Mouse (Mus musculus): ENCODE measurements around the gene Kcp. TPM values are rescaled to one million over a fixed set of nuclear protein-coding genes. Genes with fewer than 3 reads are reported as not detected.

Kcp gene
- total RNA-seq, 1 experiment: 3.3 TPM

DNA sequence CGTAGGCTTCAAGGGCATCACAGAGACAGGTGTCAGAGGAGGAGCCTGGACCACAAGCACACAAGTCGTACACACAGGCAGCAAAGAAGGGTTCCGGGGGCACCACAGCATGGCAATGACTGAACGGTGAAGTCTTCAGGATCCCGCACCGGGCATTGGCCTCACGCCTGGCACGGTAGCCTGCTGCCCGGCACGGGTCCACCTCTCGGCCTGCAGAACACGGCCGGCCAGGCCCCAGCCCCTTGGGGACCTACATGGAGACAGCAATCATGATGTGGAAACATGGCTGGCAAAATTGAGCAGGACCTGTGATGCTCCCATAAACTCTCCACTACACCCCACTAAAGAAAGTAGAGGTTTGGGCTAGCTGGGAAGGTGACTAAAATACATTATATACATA lies 25.1 kb downstream of the Kcp start:
- H3K27ac ChIP-seq (ENCODE audit: insufficient read depth, low read depth, low read length, poor library complexity, severe bottlenecking): no peak overlapping the region
- H3K4me1 ChIP-seq (ENCODE audit: control insufficient read depth in 2 of 2, insufficient read depth in 2 of 2, low read length in 2 of 2, poor library complexity in 1 of 2): peaks cover 3 to 17% of the 10 kb centered on the region in 2 experiments; a peak in 2 of 4 replicates
- no peak for DNase-seq (ENCODE audit: low read depth, low spot score)
- in situ Hi-C loops (cut with MboI; ENCODE audit: low sequenced_read_pairs in 2 of 2, unreplicated experiment in 2 of 2): no loop called here
- no peaks in the 10 kb centered on the region for H3K36me3 ChIP-seq (ENCODE audit: control insufficient read depth, insufficient read depth, low read length, poor library complexity, severe bottlenecking)
- H3K4me3 ChIP-seq (ENCODE audit: insufficient read depth in 1 of 2, low read depth in 1 of 2, low read length in 2 of 2, poor library complexity in 1 of 2, severe bottlenecking in 1 of 2): no peak overlapping the region
- no peak overlapping the region for H3K9ac ChIP-seq (ENCODE audit: insufficient read depth, low read depth, low read length, poor library complexity, severe bottlenecking)
- H3K9me3 ChIP-seq (ENCODE audit: control insufficient read depth, insufficient read depth, low read depth, low read length): no peaks in the 10 kb centered on the region
- TF ChIP-seq HCFC1 (IDR thresholded peaks at IDR 0.05; ENCODE audit: borderline replicate concordance, insufficient read depth, low read length): no peak
- TF ChIP-seq CHD2 (IDR thresholded peaks at IDR 0.05; ENCODE audit: low read depth, low read length): no peak
- TF ChIP-seq ZC3H11A (IDR thresholded peaks at IDR 0.05; ENCODE audit: borderline replicate concordance, low read depth, low read length): no peak
- TF ChIP-seq MAFK (IDR thresholded peaks at IDR 0.05; ENCODE audit: insufficient read depth, low read depth, low read length): no peak
- no peak for TF ChIP-seq ZNF384 (IDR thresholded peaks at IDR 0.05; ENCODE audit: low read depth, low read length)

DNA sequence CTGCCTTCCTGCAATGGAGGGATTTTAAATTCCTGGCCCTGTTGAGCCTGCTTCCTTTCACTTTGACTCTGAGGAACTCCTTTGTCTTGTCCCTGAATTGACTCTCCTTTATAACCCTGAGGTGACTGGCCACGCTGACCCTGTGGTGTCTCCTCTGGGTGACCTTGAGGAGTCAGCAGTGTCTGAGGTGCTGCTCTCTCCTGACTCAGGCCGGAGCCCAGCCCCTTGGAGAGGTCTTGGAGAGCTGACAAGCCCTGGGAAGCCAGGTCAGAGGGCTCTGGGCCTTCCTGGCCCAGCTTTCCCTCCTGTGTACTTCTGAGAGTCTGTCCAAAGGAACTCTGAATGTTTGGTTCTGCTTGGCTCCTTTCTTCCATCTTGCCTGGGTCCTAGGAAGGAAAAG lies 33.0 kb downstream of the Kcp start:
- DNase-seq (ENCODE audit: low read depth, low spot score): no peak
- peaks cover 10% of the 10 kb centered on the region for H3K36me3 ChIP-seq (ENCODE audit: control insufficient read depth, insufficient read depth, low read length, poor library complexity, severe bottlenecking)
- no peak overlapping the region for H3K9ac ChIP-seq (ENCODE audit: insufficient read depth, low read depth, low read length, poor library complexity, severe bottlenecking)
- TF ChIP-seq ZNF384 (IDR thresholded peaks at IDR 0.05; ENCODE audit: low read depth, low read length) (no peak), ZC3H11A (IDR thresholded peaks at IDR 0.05; ENCODE audit: borderline replicate concordance, low read depth, low read length) (no peak), CHD2 (IDR thresholded peaks at IDR 0.05; ENCODE audit: low read depth, low read length) (no peak), MAFK (IDR thresholded peaks at IDR 0.05; ENCODE audit: insufficient read depth, low read depth, low read length) (no peak), HCFC1 (IDR thresholded peaks at IDR 0.05; ENCODE audit: borderline replicate concordance, insufficient read depth, low read length) (no peak)
- H3K4me3 ChIP-seq (ENCODE audit: insufficient read depth in 1 of 2, low read depth in 1 of 2, low read length in 2 of 2, poor library complexity in 1 of 2, severe bottlenecking in 1 of 2): no peak overlapping the region
- peaks cover 0 to 11% of the 10 kb centered on the region in 2 experiments; a peak in 2 of 4 replicates for H3K4me1 ChIP-seq (ENCODE audit: control insufficient read depth in 2 of 2, insufficient read depth in 2 of 2, low read length in 2 of 2, poor library complexity in 1 of 2)
- no peaks in the 10 kb centered on the region for H3K9me3 ChIP-seq (ENCODE audit: control insufficient read depth, insufficient read depth, low read depth, low read length)
- in situ Hi-C loops (cut with MboI; ENCODE audit: low sequenced_read_pairs in 2 of 2, unreplicated experiment in 2 of 2): no loop called here
- H3K27ac ChIP-seq (ENCODE audit: insufficient read depth, low read depth, low read length, poor library complexity, severe bottlenecking): no peak overlapping the region

DNA sequence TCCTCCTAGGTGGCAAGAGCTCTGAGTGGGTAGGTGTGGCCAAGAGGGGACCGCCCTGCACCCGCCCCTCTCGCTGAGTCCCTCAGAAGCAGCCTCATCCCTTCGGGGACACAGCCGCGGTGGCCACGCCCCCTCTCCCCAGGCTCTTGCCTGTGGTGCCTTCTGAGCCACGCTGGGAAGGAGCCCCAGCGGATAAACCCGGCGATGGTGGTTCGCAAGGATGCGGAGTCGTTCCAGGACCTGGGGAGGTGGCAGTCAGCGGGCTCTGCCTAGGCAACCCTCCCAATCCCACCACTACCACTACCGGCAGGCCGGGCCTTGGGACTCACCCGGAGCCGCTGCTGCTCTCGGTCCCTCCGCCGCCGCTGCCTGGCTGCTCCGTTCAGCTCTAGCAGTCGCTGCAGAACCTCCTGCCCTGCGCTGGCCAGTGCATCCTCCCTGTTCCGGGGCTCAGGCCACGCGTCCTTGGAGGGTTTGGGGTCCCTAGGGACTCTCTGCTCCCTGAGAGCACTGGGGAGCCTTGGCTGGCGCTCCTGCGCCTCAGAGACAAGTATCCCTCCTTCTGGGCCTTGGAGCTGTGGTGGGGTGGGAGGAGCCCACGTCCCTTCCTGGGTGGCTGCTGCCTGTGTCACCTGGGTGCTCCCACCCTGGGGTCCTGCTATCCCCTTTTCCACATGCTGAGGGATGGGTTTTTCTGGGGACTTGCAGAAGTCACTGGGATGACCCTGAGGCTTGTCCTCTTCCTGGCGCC lies 33.6 kb downstream of the Kcp start:
- in situ Hi-C loops (cut with MboI; ENCODE audit: low sequenced_read_pairs in 2 of 2, unreplicated experiment in 2 of 2): no loop called here
- TF ChIP-seq MAFK (IDR thresholded peaks at IDR 0.05; ENCODE audit: insufficient read depth, low read depth, low read length) (no peak), CHD2 (IDR thresholded peaks at IDR 0.05; ENCODE audit: low read depth, low read length) (no peak), HCFC1 (IDR thresholded peaks at IDR 0.05; ENCODE audit: borderline replicate concordance, insufficient read depth, low read length) (no peak), ZC3H11A (IDR thresholded peaks at IDR 0.05; ENCODE audit: borderline replicate concordance, low read depth, low read length) (no peak), ZNF384 (IDR thresholded peaks at IDR 0.05; ENCODE audit: low read depth, low read length) (no peak)

DNA sequence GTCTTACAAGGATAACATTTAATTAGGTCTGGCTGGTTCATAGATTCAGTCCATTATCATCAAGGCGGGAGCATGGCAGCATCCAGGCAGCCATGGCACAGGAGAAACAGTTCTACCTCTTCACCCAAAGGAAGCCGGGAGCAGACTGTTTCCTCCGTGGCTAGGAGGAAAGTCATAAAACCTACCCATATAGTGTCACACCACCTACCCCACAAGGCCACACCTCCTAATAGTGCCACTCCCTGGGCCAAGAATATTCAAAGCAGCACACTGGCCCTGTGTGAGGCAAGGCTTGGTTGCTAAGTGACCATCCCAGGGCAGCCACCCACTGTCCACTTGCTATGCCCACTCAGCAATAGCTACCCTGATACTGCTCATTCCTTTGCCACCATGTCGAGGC lies 36.6 kb downstream of the Kcp start, which contains the start of gene Atp6v1fnb:
Gene Atp6v1fnb (plus strand): TSS at position 301 of the 400 bp plus-strand sequence.
- DNase-seq (ENCODE audit: low read depth, low spot score): no peak
- Histone ChIP-seq H3K9me3 (ENCODE audit: control insufficient read depth, insufficient read depth, low read depth, low read length) (no peaks in the 10 kb centered on the region), H3K27ac (ENCODE audit: insufficient read depth, low read depth, low read length, poor library complexity, severe bottlenecking) (peak within 1 kb of the TSS; percentile 24; the same call in 1 of the 2 replicates), H3K4me3 (ENCODE audit: insufficient read depth in 1 of 2, low read depth in 1 of 2, low read length in 2 of 2, poor library complexity in 1 of 2, severe bottlenecking in 1 of 2) (no peak within 1 kb of the TSS), H3K36me3 (ENCODE audit: control insufficient read depth, insufficient read depth, low read length, poor library complexity, severe bottlenecking) (peaks cover 10% of the 10 kb centered on the region), H3K9ac (ENCODE audit: insufficient read depth, low read depth, low read length, poor library complexity, severe bottlenecking) (no peak within 1 kb of the TSS), H3K4me1 (ENCODE audit: control insufficient read depth in 2 of 2, insufficient read depth in 2 of 2, low read length in 2 of 2, poor library complexity in 1 of 2) (peaks cover 0 to 11% of the 10 kb centered on the region in 2 experiments; a peak in 2 of 4 replicates)
- in situ Hi-C loops (cut with MboI; ENCODE audit: low sequenced_read_pairs in 2 of 2, unreplicated experiment in 2 of 2): no loop called here
- no peak for TF ChIP-seq HCFC1 (IDR thresholded peaks at IDR 0.05; ENCODE audit: borderline replicate concordance, insufficient read depth, low read length)
- TF ChIP-seq CHD2 (IDR thresholded peaks at IDR 0.05; ENCODE audit: low read depth, low read length): no peak
- TF ChIP-seq ZNF384 (IDR thresholded peaks at IDR 0.05; ENCODE audit: low read depth, low read length): no peak
- no peak for TF ChIP-seq ZC3H11A (IDR thresholded peaks at IDR 0.05; ENCODE audit: borderline replicate concordance, low read depth, low read length)
- no peak for TF ChIP-seq MAFK (IDR thresholded peaks at IDR 0.05; ENCODE audit: insufficient read depth, low read depth, low read length)

More for the DNA sequence above, 33.6 kb downstream of the Kcp start:
- H3K4me1 ChIP-seq (ENCODE audit: control insufficient read depth in 2 of 2, insufficient read depth in 2 of 2, low read length in 2 of 2, poor library complexity in 1 of 2): peaks cover 0 to 11% of the 10 kb centered on the region in 2 experiments; a peak in 2 of 4 replicates
- peak; percentile 82 for DNase-seq (ENCODE audit: low read depth, low spot score)
- no peak overlapping the region for H3K27ac ChIP-seq (ENCODE audit: insufficient read depth, low read depth, low read length, poor library complexity, severe bottlenecking)
- peak overlapping the region; percentile 65 for H3K9ac ChIP-seq (ENCODE audit: insufficient read depth, low read depth, low read length, poor library complexity, severe bottlenecking)
- H3K36me3 ChIP-seq (ENCODE audit: control insufficient read depth, insufficient read depth, low read length, poor library complexity, severe bottlenecking): peaks cover 10% of the 10 kb centered on the region
- peak overlapping the region; percentile 74 to 83 for H3K4me3 ChIP-seq (ENCODE audit: insufficient read depth in 1 of 2, low read depth in 1 of 2, low read length in 2 of 2, poor library complexity in 1 of 2, severe bottlenecking in 1 of 2)
- no peaks in the 10 kb centered on the region for H3K9me3 ChIP-seq (ENCODE audit: control insufficient read depth, insufficient read depth, low read depth, low read length)
